ENCODE assay signal across 39 mouse cellular contexts in genomic region chr2:87642441-87642840, GRCm38 (mm10). TPM values are rescaled to one million over a fixed set of nuclear protein-coding genes. Genes with fewer than 3 reads are reported as not detected.
"Had no signal": no experiment of that assay in that cellular context is flagged by ENCODE, and none has a peak within 500 bp of the region (broad histone marks: within the 10 kb centered on the region; RNA-seq: fewer than 3 reads in every experiment).

No protein-coding gene starts in this region.

- H3K27me3 ChIP-seq: embryonic facial prominence, embryonic 12.5 days; embryonic facial prominence, embryonic 13.5 days; embryonic facial prominence, embryonic 15.5 days; forebrain, embryonic 12.5 days; forebrain, embryonic 13.5 days; forebrain, embryonic 15.5 days had no signal

- H3K9me3 ChIP-seq: embryonic facial prominence, embryonic 10.5 days; embryonic facial prominence, embryonic 12.5 days; embryonic facial prominence, embryonic 13.5 days; embryonic facial prominence, embryonic 15.5 days; forebrain, embryonic 10.5 days; forebrain, embryonic 12.5 days; forebrain, embryonic 13.5 days; forebrain, embryonic 15.5 days; heart, embryonic 10.5 days had no signal

- H3K4me2 ChIP-seq: embryonic facial prominence, embryonic 12.5 days; embryonic facial prominence, embryonic 13.5 days; embryonic facial prominence, embryonic 15.5 days; forebrain, embryonic 12.5 days; forebrain, embryonic 13.5 days; forebrain, embryonic 15.5 days had no signal

- H3K9ac ChIP-seq: embryonic facial prominence, embryonic 12.5 days; embryonic facial prominence, embryonic 13.5 days; embryonic facial prominence, embryonic 15.5 days; forebrain, embryonic 12.5 days; forebrain, embryonic 13.5 days; forebrain, embryonic 15.5 days; forebrain, postnatal 0 days had no signal

- H3K36me3 ChIP-seq: embryonic facial prominence, embryonic 10.5 days; embryonic facial prominence, embryonic 12.5 days; embryonic facial prominence, embryonic 13.5 days; embryonic facial prominence, embryonic 15.5 days; forebrain, embryonic 10.5 days; forebrain, embryonic 12.5 days; forebrain, embryonic 15.5 days; heart, embryonic 10.5 days had no signal

- H3K4me1 ChIP-seq: embryonic facial prominence, embryonic 10.5 days; embryonic facial prominence, embryonic 12.5 days; embryonic facial prominence, embryonic 13.5 days; embryonic facial prominence, embryonic 15.5 days; forebrain, embryonic 10.5 days; forebrain, embryonic 12.5 days; forebrain, embryonic 13.5 days; forebrain, embryonic 15.5 days; heart, embryonic 10.5 days had no signal

- ATAC-seq: forebrain, embryonic 13.5 days; forebrain, embryonic 14.5 days; forebrain, embryonic 15.5 days; forebrain, embryonic 16.5 days; forebrain, postnatal 0 days had no signal

- H3K4me3 ChIP-seq: embryonic facial prominence, embryonic 10.5 days; embryonic facial prominence, embryonic 12.5 days; embryonic facial prominence, embryonic 13.5 days; embryonic facial prominence, embryonic 15.5 days; erythroblast, embryonic 14.5 days; forebrain, embryonic 10.5 days; forebrain, embryonic 12.5 days; forebrain, embryonic 13.5 days; forebrain, embryonic 15.5 days; gastrocnemius, adult 2 months; heart, adult 2 months; heart, embryonic 10.5 days had no signal

- DNase-seq: cerebellum, adult 9-11 months; cerebellum, postnatal 10 days; cerebellum, postnatal 14 days; cerebellum, postnatal 25 days; cerebellum, postnatal 36 days; embryo, embryonic 11 days; forebrain, postnatal 0 days; gastrocnemius, adult 2 months; gastrocnemius, postnatal 10 days; gastrocnemius, postnatal 14 days; gastrocnemius, postnatal 25 days; gastrocnemius, postnatal 36 days; heart, adult 11 months; heart, adult 18-20 months; heart, adult 2 months had no signal

- H3K27ac ChIP-seq: embryonic facial prominence, embryonic 10.5 days; embryonic facial prominence, embryonic 12.5 days; embryonic facial prominence, embryonic 13.5 days; embryonic facial prominence, embryonic 15.5 days; forebrain, embryonic 10.5 days; forebrain, embryonic 12.5 days; forebrain, embryonic 13.5 days; forebrain, embryonic 15.5 days; gastrocnemius, adult 2 months; heart, adult 2 months; heart, embryonic 10.5 days had no signal

RNA-seq across cellular contexts. Expression of gene Olfr1133, which starts 4.7 kb away (rescaled TPM):
- total RNA-seq: common myeloid progenitor, adult 5-6 weeks; forebrain, postnatal 0 days; gastrocnemius, adult 18-20 months; gastrocnemius, adult 2 months; gastrocnemius, adult 8-10 months; gastrocnemius, postnatal 10 days; gastrocnemius, postnatal 14 days; gastrocnemius, postnatal 25 days; gastrocnemius, postnatal 36 days; gastrocnemius, postnatal 4 days; granulocyte monocyte progenitor cell, adult 5-6 weeks; heart, adult 18-20 months; heart, adult 2 months; heart, adult 8-10 months had no signal
- polyA plus RNA-seq: cortical plate, adult 2 months; embryonic facial prominence, embryonic 10.5 days; embryonic facial prominence, embryonic 11.5 days; embryonic facial prominence, embryonic 12.5 days; embryonic facial prominence, embryonic 13.5 days; erythroblast, embryonic 14.5 days; forebrain, embryonic 10.5 days; forebrain, embryonic 11.5 days; forebrain, embryonic 12.5 days; forebrain, embryonic 13.5 days; forebrain, embryonic 14.5 days; forebrain, embryonic 15.5 days; forebrain, embryonic 16.5 days; forebrain, postnatal 0 days; frontal cortex, adult 2 months; gonadal fat pad, adult 2 months; heart, adult 2 months; heart, embryonic 10.5 days had no signal

RNA-seq across cellular contexts. Expression of gene Olfr1132, which starts 5.1 kb away (rescaled TPM):
- total RNA-seq: common myeloid progenitor, adult 5-6 weeks; forebrain, postnatal 0 days; gastrocnemius, adult 18-20 months; gastrocnemius, adult 2 months; gastrocnemius, adult 8-10 months; gastrocnemius, postnatal 10 days; gastrocnemius, postnatal 14 days; gastrocnemius, postnatal 25 days; gastrocnemius, postnatal 36 days; gastrocnemius, postnatal 4 days; granulocyte monocyte progenitor cell, adult 5-6 weeks; heart, adult 18-20 months; heart, adult 2 months; heart, adult 8-10 months had no signal
- polyA plus RNA-seq: cortical plate, adult 2 months; embryonic facial prominence, embryonic 10.5 days; embryonic facial prominence, embryonic 11.5 days; embryonic facial prominence, embryonic 12.5 days; embryonic facial prominence, embryonic 13.5 days; embryonic facial prominence, embryonic 14.5 days; embryonic facial prominence, embryonic 15.5 days; erythroblast, embryonic 14.5 days; forebrain, embryonic 10.5 days; forebrain, embryonic 11.5 days; forebrain, embryonic 12.5 days; forebrain, embryonic 13.5 days; forebrain, embryonic 14.5 days; forebrain, embryonic 15.5 days; forebrain, embryonic 16.5 days; forebrain, postnatal 0 days; frontal cortex, adult 2 months; gonadal fat pad, adult 2 months; heart, adult 2 months; heart, embryonic 10.5 days had no signal

RNA-seq across cellular contexts. Expression of gene Olfr1131, which starts 15.5 kb away (rescaled TPM):
- total RNA-seq: common myeloid progenitor, adult 5-6 weeks; forebrain, postnatal 0 days; gastrocnemius, adult 18-20 months; gastrocnemius, adult 2 months; gastrocnemius, adult 8-10 months; gastrocnemius, postnatal 10 days; gastrocnemius, postnatal 14 days; gastrocnemius, postnatal 25 days; gastrocnemius, postnatal 36 days; gastrocnemius, postnatal 4 days; granulocyte monocyte progenitor cell, adult 5-6 weeks; heart, adult 18-20 months; heart, adult 2 months; heart, adult 8-10 months had no signal
- polyA plus RNA-seq: cortical plate, adult 2 months; embryonic facial prominence, embryonic 10.5 days; embryonic facial prominence, embryonic 11.5 days; embryonic facial prominence, embryonic 12.5 days; embryonic facial prominence, embryonic 13.5 days; embryonic facial prominence, embryonic 14.5 days; embryonic facial prominence, embryonic 15.5 days; erythroblast, embryonic 14.5 days; forebrain, embryonic 10.5 days; forebrain, embryonic 11.5 days; forebrain, embryonic 12.5 days; forebrain, embryonic 13.5 days; forebrain, embryonic 14.5 days; forebrain, embryonic 15.5 days; forebrain, embryonic 16.5 days; forebrain, postnatal 0 days; frontal cortex, adult 2 months; gonadal fat pad, adult 2 months; heart, adult 2 months; heart, embryonic 10.5 days had no signal

RNA-seq across cellular contexts. Expression of gene Olfr1134, which starts 15.8 kb away (rescaled TPM):
- total RNA-seq: common myeloid progenitor, adult 5-6 weeks; forebrain, postnatal 0 days; gastrocnemius, adult 18-20 months; gastrocnemius, adult 2 months; gastrocnemius, adult 8-10 months; gastrocnemius, postnatal 10 days; gastrocnemius, postnatal 14 days; gastrocnemius, postnatal 25 days; gastrocnemius, postnatal 36 days; gastrocnemius, postnatal 4 days; granulocyte monocyte progenitor cell, adult 5-6 weeks; heart, adult 18-20 months; heart, adult 2 months; heart, adult 8-10 months had no signal
- polyA plus RNA-seq: cortical plate, adult 2 months; embryonic facial prominence, embryonic 10.5 days; embryonic facial prominence, embryonic 11.5 days; embryonic facial prominence, embryonic 12.5 days; embryonic facial prominence, embryonic 13.5 days; embryonic facial prominence, embryonic 14.5 days; embryonic facial prominence, embryonic 15.5 days; erythroblast, embryonic 14.5 days; forebrain, embryonic 10.5 days; forebrain, embryonic 11.5 days; forebrain, embryonic 12.5 days; forebrain, embryonic 13.5 days; forebrain, embryonic 14.5 days; forebrain, embryonic 15.5 days; forebrain, embryonic 16.5 days; forebrain, postnatal 0 days; frontal cortex, adult 2 months; gonadal fat pad, adult 2 months; heart, adult 2 months; heart, embryonic 10.5 days had no signal

RNA-seq across cellular contexts. Expression of gene Olfr1135, which starts 31.0 kb away (rescaled TPM):
- total RNA-seq: common myeloid progenitor, adult 5-6 weeks; forebrain, postnatal 0 days; gastrocnemius, adult 18-20 months; gastrocnemius, adult 2 months; gastrocnemius, adult 8-10 months; gastrocnemius, postnatal 10 days; gastrocnemius, postnatal 14 days; gastrocnemius, postnatal 25 days; gastrocnemius, postnatal 36 days; gastrocnemius, postnatal 4 days; granulocyte monocyte progenitor cell, adult 5-6 weeks; heart, adult 18-20 months; heart, adult 2 months; heart, adult 8-10 months had no signal
- polyA plus RNA-seq: cortical plate, adult 2 months; embryonic facial prominence, embryonic 10.5 days; embryonic facial prominence, embryonic 11.5 days; embryonic facial prominence, embryonic 12.5 days; embryonic facial prominence, embryonic 13.5 days; embryonic facial prominence, embryonic 14.5 days; embryonic facial prominence, embryonic 15.5 days; erythroblast, embryonic 14.5 days; forebrain, embryonic 10.5 days; forebrain, embryonic 11.5 days; forebrain, embryonic 12.5 days; forebrain, embryonic 13.5 days; forebrain, embryonic 14.5 days; forebrain, embryonic 15.5 days; forebrain, embryonic 16.5 days; forebrain, postnatal 0 days; frontal cortex, adult 2 months; gonadal fat pad, adult 2 months; heart, adult 2 months; heart, embryonic 10.5 days had no signal
